Mouse (Mus musculus) mouse embryonic stem cell (cell line): ENCODE measurements around the gene Rep15.

Source experiments
- in situ Hi-C, 2 experiments: fragments of 300-500 bp; cut with MboI; formaldehyde crosslinking; loops; 1 replicate in 1 of 2; 3 replicates in 1 of 2; pipeline ENCODE4 v1.14.3; 2019 to 2020; ENCODE audit warnings: low sequenced_read_pairs in 2 of 2, low pct_unique_long_range_greater_than_20kb in 1 of 2, mixed read lengths in 1 of 2; ENCODE audit not compliant: unreplicated experiment in 1 of 2

The Rep15 gene

DNA sequence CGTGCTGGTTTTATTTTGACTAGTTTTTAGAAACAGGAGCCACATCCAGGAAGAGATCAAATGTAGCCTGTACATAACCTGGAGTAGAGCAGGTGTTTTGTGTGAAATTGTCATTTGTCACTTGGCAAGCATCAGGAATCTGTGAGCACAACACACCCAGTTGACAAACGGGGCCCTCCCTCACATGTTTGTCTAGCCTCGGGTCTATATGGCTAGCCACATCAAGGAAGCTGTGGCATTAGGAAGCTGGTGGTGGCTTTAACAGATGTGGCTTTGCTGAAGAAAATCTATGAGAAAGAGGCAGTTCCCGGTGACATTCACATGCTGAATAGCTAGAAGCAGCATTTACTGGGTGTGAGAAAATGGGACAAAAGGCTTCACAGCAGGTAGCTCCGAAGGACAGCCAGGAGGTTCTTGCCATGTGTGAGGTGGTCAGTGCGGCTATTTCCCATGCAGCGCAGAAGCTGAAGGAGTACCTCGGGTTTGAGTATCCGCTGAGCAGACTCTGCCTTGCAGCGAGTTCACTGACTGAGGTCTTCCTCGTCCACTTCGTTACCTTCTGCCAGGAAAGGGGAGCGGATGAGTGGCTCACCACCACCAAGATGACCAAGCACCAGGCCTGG lies at the start of gene Rep15:
Rep15 (plus strand) TSS at position 282 of the 623 bp plus-strand sequence.
- in situ Hi-C loops: no loop called here

DNA sequence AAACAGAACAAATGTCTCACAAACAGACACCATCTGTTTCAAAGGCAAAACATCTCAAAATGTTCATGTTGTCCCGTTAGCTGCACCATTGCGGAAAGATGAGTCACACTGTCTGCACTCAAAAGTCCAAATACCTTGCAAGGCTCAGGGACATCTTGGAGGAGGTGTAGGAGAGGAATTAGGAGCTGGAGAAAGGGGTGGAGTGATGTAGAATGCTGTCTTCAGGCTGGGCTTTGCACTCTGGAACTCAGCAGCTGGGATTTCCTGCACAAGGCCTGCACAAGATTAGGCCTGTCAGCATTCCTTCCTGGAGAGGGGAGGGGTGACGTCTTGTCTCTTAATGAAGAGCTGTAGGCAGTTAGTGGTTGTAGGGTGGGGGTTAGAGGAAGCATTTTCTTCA lies 47.8 kb upstream of the Rep15 start:
- in situ Hi-C loops: no loop called here

DNA sequence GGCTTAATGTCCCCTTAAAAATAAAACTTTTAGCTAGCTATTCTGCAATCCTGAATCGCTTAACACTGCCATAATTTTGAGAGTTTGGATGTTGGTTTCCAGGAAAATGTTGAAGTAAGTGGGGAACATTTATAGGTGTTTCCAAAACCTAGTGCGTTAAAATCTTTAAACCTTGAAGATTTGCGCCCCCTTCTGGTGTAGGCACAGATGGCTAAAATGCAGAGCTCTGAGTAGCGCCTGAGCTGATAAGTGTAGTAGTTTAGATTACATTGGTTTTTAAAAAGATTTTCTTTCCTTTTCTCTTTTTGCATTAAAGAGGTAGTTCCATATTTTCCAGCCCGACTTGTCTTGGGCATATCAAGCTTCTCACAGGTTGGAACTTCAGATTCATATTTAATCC lies 38.1 kb upstream of the Rep15 start:
- in situ Hi-C loops: loop anchor here in 1 of 2 experiments (10.0 kb wide), 2 partner anchors 129 to 159 kb away; no protein-coding TSS in a partner anchor

DNA sequence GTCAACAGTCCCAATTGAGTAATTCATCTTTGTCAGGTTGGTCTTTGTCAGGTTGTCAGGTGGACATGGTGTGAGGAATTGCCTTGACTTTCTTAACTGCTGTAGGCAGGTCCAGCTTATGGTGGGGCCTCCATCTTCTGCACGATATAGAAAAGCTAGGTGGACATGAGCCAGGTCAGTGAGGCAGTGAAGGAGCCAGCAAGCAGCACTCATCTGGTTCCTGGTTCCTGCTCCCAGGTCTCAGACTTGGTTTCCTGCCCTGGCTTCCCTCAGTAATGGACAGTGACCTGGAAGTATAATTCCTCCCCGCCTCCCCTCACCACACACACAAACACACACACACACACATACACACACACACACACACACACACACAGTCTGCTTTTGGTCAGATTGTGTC lies 37.0 kb upstream of the Rep15 start:
- in situ Hi-C loops: loop anchor here in 1 of 2 experiments (10.0 kb wide), 2 partner anchors 131 to 161 kb away; no protein-coding TSS in a partner anchor

DNA sequence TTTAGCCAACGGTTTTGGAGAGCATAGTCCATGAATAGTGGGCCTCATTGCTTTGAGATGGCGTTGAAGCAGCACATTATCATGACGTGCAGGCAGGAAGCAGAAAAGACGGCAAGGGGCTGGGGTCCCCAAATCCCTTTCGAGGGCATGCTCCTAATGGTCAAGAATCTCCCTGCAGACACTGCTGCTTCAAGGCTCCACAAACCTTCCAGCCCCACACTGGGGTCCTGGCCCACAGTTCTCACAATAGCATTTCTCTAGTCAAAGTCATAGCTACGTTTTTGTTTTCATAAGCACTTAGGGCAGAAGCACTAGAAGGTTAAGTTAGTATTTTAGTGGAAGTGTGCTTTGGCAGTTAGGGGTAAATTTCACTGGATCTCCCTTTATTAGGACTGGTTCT lies 36.5 kb upstream of the Rep15 start:
- in situ Hi-C loops: loop anchor here in 1 of 2 experiments (10.0 kb wide), 2 partner anchors 131 to 161 kb away; no protein-coding TSS in a partner anchor

DNA sequence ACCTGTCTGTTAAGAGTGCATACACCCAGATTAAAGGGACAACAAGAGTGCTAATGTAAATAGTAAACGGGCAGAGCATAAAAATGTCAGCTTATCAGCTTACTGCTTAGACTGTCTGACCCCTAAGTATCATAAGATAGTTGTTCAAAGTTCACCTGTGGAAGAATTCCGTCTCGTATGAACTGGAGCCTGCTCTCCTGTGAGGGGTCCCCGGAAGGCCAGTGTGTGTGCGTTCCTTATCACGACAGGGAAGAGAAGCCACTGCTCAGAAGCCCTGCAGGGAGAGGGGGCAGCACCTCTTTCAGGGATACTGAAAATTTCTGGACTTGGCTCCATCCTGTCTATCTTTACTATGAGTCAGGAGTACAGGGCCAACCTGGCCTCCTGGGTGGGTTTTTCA lies 35.4 kb upstream of the Rep15 start:
- in situ Hi-C loops: loop anchor here in 1 of 2 experiments (10.0 kb wide), 2 partner anchors 132 to 162 kb away; no protein-coding TSS in a partner anchor

DNA sequence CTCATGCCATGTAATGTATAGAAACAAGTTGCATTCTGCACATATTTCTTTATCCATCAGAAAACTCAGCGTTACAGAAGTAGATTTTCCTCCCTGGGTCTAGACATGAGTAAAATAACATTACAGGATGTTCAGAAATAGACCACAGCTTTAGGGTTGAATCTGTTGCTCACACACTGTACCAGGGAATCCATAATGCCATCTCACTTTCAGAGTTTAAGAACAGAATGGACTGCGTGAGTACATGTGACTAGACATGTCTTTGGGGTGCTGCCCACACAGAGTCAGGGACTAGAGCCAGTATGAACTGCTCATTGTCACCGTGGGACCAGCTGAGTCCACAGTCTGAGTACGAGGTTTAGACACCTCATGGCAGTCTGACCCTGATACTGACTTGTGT lies 33.7 kb upstream of the Rep15 start:
- in situ Hi-C loops: loop anchor here in 1 of 2 experiments (10.0 kb wide), 2 partner anchors 134 to 164 kb away; no protein-coding TSS in a partner anchor

DNA sequence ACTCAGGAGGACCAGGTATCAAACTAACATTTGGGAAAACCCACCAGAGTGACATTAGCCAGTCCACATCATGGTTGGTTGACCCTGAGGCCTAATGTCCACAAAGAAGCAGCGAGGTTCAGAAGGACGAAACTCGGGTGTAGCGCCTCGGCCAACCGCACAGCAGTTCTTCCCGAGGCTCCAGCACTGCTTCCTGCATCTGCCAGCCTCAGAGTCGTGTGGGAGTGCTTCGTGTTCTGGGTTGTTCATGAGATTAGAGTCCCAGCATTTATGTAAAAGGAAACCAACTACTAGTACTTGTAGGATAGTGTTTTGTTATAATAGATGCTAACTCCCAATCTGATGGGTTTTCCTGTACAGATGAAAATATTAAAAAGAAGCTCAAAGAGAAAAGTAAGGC lies 33.1 kb upstream of the Rep15 start:
- in situ Hi-C loops: loop anchor here in 1 of 2 experiments (10.0 kb wide), 2 partner anchors 135 to 165 kb away; no protein-coding TSS in a partner anchor

DNA sequence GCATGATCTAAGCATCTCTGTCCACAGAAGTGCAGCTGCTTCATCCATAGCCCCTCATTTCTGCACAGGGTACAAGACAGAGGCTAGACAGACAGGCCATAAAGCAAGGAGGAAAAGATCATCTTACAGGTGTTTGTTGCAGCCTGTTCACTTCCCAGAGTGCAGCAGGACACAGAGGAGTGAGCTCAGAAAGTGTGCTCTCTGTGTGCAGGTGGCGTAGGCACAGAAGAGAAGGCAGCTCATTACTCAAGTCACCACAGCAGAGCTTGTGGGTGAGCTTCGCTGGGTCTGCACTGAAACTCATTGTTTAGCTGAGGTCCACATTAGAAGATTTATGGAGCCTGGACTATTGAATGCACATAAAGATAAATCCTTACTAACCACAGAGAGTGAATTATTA lies 32.6 kb upstream of the Rep15 start:
- in situ Hi-C loops: loop anchor here in 1 of 2 experiments (10.0 to 25.0 kb wide), 4 partner anchors 135 to 813 kb away; no protein-coding TSS in a partner anchor

DNA sequence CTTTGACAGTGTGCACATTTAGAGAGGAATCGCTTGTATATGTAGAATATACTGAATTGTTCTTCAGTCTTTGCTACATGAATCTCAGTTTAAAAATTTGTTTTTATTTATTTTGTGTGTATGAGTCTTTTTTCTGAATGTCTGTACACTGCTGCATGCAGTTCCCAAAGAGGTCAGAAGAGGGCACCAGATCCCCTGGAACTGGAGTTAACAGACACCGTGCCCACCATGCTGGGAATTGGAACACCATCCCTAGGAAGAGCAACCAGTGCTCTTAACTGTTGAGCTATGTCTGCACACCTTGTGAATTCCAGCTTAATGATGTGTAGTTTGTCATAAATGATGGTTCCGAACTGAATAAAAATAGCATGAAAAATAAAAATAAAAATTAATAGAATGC lies 24.2 kb upstream of the Rep15 start:
- in situ Hi-C loops: loop anchor here in 1 of 2 experiments (25.0 kb wide), 2 partner anchors 229 to 804 kb away; no protein-coding TSS in a partner anchor

DNA sequence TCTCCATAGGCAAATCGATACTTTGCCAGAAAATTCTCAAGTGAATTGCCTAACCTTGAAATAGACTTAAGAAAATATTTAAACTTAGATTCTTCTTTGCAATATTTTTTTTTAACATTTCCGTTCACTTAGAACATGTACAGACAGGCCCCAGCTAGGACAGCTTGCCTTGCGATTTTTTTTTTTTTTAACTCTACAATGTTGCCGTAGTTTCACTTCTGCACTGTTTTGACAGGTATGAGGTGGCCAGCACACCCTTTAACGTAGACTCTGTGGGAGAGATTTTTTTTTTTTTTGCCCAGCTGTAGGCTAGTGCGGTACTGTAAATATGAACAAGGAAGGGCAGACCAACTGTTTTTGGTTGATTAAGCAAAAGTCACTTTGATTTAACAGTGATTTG lies 22.0 kb upstream of the Rep15 start:
- in situ Hi-C loops: loop anchor here in 1 of 2 experiments (25.0 kb wide), 2 partner anchors 227 to 802 kb away; no protein-coding TSS in a partner anchor

DNA sequence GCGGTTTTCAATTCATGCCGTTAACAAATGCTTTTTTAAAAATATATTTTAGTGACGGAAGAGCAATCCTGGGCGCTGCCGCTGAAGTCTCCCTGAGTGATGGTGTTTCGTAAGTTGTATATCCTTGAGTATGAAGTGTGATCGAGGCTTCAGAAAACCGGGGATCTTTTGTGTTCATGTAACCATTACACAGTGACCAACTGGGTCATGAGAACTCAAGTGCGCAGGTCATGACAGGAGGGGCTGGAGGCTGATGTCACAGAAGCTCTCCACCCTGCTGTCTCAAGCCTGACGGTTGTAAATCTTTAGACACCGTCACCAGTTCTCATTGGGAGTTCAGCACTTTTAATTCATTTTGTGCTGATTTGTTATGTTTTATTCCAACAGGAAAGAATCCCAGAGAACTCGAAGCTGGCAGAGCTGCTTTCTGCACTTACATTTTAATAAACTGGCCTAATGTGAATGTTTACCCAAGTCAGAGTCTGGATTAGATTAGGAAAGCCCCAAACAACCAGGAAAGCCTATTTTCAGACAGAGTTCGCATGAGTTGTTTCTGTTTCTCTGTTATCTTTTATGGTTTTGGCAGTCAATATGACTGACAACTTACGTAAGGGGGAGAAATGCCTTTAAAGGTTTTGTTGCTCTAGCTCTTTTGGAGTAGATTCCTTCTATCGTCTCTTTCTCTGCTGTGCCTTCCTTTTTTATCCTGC lies 21.4 kb upstream of the Rep15 start:
- in situ Hi-C loops: loop anchor here in 1 of 2 experiments (25.0 kb wide), 2 partner anchors 226 to 801 kb away; no protein-coding TSS in a partner anchor

DNA sequence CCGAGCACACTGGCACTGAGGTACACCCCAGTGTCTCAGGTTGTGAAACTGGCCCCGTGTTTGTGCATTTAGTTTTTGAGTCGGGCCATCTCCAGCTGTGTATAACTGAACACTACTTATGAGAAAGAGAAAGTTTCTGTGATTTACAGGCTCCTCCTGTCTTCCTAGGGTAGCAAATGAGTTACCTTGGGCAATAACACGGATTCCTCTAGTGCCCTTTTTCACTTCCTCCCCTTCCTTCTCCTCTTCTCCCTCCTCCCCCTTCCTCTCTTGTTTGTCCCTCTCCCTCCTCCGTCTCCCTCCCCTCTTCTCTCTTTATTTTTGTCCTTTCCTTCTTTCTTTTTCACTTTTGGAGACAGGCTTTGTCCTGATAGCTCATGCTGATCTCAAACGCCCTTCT lies 20.8 kb upstream of the Rep15 start:
- in situ Hi-C loops: loop anchor here in 1 of 2 experiments (25.0 kb wide), 2 partner anchors 226 to 801 kb away; no protein-coding TSS in a partner anchor

DNA sequence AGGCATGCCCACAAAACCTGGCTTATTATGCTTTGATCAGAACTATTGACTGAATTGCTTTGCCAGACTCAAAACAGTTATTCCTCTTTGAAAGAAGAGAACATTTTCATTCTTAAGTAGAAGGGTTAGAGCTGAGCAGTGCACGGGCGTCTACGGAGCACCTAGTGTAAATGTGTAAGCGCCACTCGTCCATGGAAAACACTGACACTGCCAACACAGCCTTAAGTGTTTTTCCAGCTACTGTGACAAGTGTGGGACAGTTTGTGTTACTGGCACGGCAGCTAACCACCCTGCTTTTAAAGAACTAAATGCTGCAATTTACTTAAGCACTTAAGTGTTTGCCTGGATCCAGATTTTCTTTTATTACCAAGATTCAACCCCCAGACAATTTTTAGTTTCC lies 20.4 kb upstream of the Rep15 start:
- in situ Hi-C loops: loop anchor here in 1 of 2 experiments (25.0 kb wide), 2 partner anchors 225 to 800 kb away; no protein-coding TSS in a partner anchor

DNA sequence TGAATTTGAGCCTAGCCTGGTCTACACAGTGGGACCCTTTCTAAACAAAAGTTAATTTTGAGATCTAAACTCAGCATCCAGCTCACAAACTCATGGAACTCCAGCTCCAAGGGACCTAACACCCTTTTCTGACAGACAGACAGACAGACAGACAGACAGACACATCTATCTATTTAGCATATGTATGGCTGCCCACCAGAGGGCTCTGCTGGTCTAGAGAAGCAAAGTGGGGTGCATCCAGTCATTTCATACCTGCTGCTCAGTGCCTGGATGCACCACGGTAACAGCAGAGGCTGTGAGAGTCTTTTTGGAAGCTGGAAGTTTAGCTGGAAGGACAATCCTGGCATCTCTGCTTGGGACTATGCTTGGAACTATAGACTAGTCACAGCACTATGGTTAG lies 18.8 kb upstream of the Rep15 start:
- in situ Hi-C loops: loop anchor here in 1 of 2 experiments (25.0 kb wide), 2 partner anchors 224 to 799 kb away; no protein-coding TSS in a partner anchor

DNA sequence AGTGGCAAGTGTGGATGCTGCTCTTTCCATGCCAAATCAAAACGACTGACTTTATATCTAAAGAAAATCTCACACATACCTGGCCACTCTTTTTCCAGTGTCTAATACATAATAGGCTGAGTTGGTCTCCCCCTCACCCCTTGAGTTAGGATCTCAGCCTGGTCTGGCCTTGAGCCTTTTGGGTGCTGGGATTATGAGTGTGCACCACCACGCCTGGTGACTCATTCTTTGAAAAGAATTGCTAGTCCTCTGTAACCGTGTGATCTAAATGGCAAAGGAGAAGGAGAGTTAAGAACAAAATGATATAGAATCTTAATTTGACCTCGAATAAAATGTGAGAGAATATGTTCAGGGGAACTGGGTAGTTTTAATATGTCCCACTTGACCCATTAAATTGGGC lies 14.5 kb upstream of the Rep15 start:
- in situ Hi-C loops: loop anchor here in 1 of 2 experiments (25.0 kb wide), 2 partner anchors 219 to 794 kb away; no protein-coding TSS in a partner anchor

DNA sequence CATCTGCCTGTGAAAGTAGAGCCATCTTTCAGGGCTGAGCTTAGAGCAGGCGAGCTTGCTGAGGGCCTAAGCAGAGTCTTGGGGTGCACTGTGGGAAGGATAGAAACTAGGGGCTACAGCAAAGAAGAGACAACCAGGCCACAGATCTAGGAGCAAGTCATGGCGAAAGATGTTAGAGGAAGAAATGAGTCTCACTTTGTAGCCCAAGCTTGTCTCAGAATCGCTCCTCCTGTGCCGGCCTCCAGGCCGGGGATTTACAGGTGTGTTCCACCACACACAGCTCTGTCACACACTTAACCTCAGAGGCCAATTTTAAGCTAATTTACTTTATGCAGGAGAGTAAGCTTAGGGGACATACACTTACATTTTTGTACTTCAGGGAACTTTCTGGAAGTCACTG lies 14.0 kb upstream of the Rep15 start:
- in situ Hi-C loops: loop anchor here in 1 of 2 experiments (25.0 kb wide), 2 partner anchors 219 to 794 kb away; no protein-coding TSS in a partner anchor

DNA sequence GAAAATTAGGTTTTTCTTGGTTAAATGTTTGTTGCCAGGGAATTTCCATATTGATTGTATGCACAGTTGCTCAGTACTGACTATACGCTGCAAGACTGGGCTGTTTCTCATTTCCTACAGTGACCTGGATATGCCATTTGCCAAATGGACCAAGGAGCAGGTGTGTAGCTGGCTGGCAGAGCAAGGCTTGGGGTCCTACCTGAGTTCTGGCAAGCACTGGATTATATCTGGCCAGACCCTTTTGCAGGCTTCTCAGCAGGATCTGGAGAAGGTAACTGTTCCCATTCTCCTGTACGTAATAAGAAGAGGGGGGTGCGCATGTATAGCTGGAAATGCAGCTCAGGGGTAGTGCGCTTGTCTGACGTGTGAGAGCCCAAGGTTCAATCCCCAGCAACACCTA lies 11.2 kb upstream of the Rep15 start:
- in situ Hi-C loops: loop anchor here in 1 of 2 experiments (25.0 kb wide), 2 partner anchors 216 to 791 kb away; no protein-coding TSS in a partner anchor
